Mouse (Mus musculus) hematopoietic multipotent progenitor cell, adult 10-12 weeks (in vitro differentiated cells): ENCODE measurements around the gene Clns1a. TPM values are rescaled to one million over a fixed set of nuclear protein-coding genes. Genes with fewer than 3 reads are reported as not detected.

Experiments
- polyA plus RNA-seq: library from polyadenylated mRNA; stranded (reverse); fragments of >175 nt; gene quantifications from 2 replicates; pipeline ENCODE4 v1.2.3, GENCODE M21; 2012; ENCODE audit warnings: low replicate concordance

Gene Clns1a
- polyA plus RNA-seq, result 21.3 and 25.7 TPM in 2 replicates

DNA sequence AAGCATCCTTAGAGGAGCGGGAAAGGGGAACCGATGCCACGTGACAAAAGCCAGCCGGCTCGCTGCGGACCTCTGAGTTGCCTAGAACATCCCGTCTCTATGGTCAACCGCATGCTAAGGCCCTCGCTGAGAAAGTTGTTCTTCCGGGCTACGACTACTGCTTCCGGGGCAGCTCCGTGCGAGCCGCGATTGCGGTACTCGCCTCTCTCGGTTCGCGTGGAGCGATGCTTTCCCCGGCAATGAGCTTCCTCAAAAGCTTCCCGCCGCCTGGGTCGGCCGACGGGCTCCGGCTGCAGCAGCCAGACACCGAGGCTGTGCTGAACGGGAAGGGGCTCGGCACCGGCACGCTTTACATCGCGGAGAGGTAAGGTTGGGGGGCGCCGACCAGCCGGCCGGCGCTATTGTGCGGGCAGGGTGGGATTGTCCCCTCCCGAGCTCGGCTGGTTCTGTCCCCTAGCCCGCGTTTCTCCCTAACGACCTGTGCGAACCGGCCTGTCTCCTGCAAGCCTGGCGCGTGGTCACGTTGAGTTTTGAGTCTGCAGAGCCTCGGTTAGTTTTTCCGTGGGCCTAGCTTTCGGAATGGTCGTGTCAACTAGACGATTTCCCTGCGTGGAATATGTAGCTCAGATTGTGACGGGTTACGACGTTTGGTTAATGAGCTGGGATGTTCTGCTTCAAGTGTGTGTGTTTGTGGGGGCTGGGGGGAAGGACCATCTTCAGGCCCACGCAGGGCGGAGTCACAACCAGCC lies at the start of gene Clns1a:
Gene Clns1a, plus strand, starts transcription at position 129 of the 749 bp plus-strand sequence.

DNA sequence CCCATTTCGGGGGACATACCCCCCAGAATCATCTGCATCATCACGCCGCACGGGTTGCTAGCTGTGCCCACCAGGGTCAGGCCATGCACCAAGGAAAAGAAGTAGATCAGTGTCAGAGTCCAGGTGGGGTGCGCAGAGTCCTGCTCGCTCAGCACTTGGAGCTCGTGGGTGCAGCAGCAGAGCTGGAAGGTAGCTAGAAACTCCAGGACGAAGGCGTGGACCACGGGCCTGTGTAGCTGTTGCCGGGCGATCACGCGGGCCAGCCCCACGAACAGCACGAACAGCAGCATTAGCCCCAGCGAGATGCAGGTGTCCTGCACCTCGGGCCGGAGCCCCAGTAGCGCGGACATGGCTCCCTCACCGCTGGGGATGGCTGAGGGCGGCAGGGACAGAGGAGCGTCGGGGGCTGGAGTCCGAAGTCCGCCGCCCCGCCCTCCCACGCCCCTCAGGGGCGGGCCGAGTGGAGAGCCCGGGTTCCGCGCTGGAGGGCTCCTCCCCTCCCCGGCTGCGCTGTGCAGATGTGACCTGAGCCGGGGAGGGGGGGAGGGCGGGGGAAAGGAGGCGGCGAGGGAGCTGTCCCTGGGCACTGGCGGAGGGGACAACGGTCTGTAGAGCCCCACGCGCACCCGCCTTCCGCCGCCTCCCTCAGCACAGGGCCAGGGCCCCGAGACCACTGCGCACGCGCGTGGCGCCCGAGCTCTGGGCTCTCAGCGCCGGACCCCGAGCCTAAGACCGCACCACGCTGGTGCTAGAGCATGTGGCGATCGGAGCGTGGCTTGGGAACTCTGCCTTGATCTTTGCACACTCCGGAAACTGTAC lies 41.4 kb downstream of the Clns1a start, which contains the start of gene Aqp11:
Gene Aqp11, minus strand, starts transcription at position 652 of the 819 bp plus-strand sequence.

Other genes with a start within 250 kb of the Clns1a start
- 3.1 and 6.1 TPM in 2 replicates for gene Kctd14, start 245.3 kb upstream of the Clns1a start, polyA plus RNA-seq
- 6.7 and 8.2 TPM in 2 replicates for gene Ints4, start 215.7 kb upstream of the Clns1a start, polyA plus RNA-seq
- 2.3 and 6.9 TPM in 2 replicates for gene Aamdc, start 117.1 kb upstream of the Clns1a start, polyA plus RNA-seq
- gene Rsf1, start 116.7 kb upstream of the Clns1a start, polyA plus RNA-seq, result 15.9 and 23.0 TPM in 2 replicates
- gene Aqp11, start 41.7 kb downstream of the Clns1a start, polyA plus RNA-seq, result 0.25 and 1.0 TPM in 2 replicates
- gene Pak1, start 91.9 kb downstream of the Clns1a start, polyA plus RNA-seq, result 14.3 and 27.7 TPM in 2 replicates
- gene Gdpd4, start 223.3 kb downstream of the Clns1a start, polyA plus RNA-seq, result not detected in 2 replicates